Mouse (Mus musculus) bone marrow, adult 2 months (tissue): ENCODE measurements around the gene Wdfy4. TPM values are rescaled to one million over a fixed set of nuclear protein-coding genes. Genes with fewer than 3 reads are reported as not detected.
A peak's percentile ranks its signal among the peaks of the same experiment; 100 is the strongest.

Source experiments
- H3K27ac ChIP-seq: fragments of 200-500 bp; 2 replicates; pipeline ENCODE4 v1.5.1; 2012; ENCODE audit warnings: low read depth, mild to moderate bottlenecking, control low read depth, inconsistent platforms, low read length; ENCODE audit not compliant: control insufficient read depth, poor library complexity, insufficient read depth
- H3K4me1 ChIP-seq: fragments of 200-500 bp; 2 replicates; pipeline ENCODE4 v1.6.1; 2011; ENCODE audit warnings: low read length; ENCODE audit not compliant: control insufficient read depth, insufficient read depth
- H3K4me3 ChIP-seq: fragments of 200-500 bp; replicated peaks from 2 replicates; pipeline ENCODE3; 2011; ENCODE audit warnings: mild to moderate bottlenecking, low read depth, low read length, control low read depth; ENCODE audit not compliant: control insufficient read depth
- CTCF ChIP-seq: fragments of 200-500 bp; IDR thresholded peaks from 2 replicates; pipeline ENCODE4 v1.5.1; 2011; ENCODE audit warnings: low read length, control low read depth; ENCODE audit not compliant: control insufficient read depth, insufficient read depth
- POLR2A ChIP-seq: fragments of 200-500 bp; IDR thresholded peaks from 2 replicates; pipeline ENCODE4 v1.6.1; 2011; ENCODE audit warnings: low read depth, mild to moderate bottlenecking, control low read depth, low read length, borderline replicate concordance; ENCODE audit not compliant: control insufficient read depth
- WGBS: fragments of 180-500 bp; shearing (Covaris S2); methylation state at CpG from one replicate; pipeline ENCODE4 v1.1.7; 2018; 5-methylcytosine and 5-hydroxymethylcytosine counted together
- polyA plus RNA-seq: library from polyadenylated mRNA; stranded (reverse); fragments of >200 nt; gene quantifications from 2 replicates; pipeline ENCODE4 v1.2.4, GENCODE M21; 2011; ENCODE audit warnings: low replicate concordance; ENCODE audit not compliant: missing spikeins, insufficient read depth, insufficient read length

Wdfy4 gene
- polyA plus RNA-seq, 1 experiment = 36.8 TPM

DNA sequence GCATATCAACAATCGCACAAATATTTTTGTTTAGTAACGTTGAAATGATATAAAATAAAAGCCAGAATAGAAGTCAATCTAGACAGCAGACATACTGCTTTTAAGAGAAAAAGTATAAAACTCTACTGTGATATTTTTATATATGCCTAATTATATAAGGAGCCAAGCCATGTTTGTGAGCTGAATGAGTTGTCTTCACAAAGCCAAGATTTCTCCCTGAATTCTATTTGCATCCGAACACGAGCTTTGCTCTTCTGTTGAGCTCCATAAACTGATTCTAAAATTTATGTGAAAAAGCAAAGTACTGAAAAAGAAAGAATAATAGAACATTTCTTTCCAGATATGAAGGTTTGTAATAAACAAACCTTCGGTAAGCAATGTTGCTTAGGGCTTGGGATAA is 5.2 kb downstream of the Wdfy4 start:
- peaks cover 7% of the 10 kb centered on the region for H3K4me1 ChIP-seq
- TF ChIP-seq CTCF = no peak
- no peak for TF ChIP-seq POLR2A
- H3K4me3 ChIP-seq = no peak overlapping the region
- WGBS = 87% methylated on average over 5 of the region's 5 CpGs
- no peak overlapping the region for H3K27ac ChIP-seq

DNA sequence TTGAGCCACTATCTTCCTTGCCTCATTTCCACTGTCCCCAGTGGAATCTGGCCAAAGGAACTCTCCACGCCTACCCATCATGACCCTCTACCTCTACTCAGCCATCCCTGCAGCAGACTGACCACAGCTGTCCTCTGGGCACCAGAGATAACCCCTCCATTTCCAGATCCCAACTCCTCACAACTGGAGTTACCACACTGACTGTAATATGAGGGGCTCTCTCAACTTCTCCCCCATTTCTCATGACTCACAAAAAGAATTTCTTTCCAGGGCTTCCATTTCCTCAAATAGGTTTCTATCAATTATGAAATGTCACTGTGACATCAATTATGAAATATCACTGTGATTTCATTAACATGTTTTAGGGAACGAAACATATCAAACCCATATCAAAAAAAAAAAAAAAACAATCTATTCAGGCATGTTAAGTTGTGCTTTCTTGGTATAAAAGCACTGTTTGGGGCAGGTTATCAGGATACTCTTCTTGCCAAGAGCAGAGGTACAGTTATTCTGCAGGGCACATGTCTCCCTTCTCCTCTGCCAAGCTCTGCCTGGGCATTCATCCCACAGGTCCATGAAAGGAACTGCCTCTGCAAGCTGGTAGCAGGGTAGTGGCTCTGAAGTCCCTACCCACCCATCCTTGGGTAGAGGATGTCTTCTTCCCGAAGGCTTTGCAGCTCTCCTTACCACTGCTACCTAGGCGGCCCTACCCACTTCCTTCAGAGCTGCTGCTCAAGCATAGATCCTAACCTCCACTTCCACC is 10.1 kb downstream of the Wdfy4 start:
- H3K4me3 ChIP-seq = no peak overlapping the region
- H3K27ac ChIP-seq = no peak overlapping the region
- TF ChIP-seq POLR2A = no peak
- TF ChIP-seq CTCF = no peak
- 31% methylated on average over 4 of the region's 4 CpGs for WGBS
- peaks cover 12% of the 10 kb centered on the region for H3K4me1 ChIP-seq

DNA sequence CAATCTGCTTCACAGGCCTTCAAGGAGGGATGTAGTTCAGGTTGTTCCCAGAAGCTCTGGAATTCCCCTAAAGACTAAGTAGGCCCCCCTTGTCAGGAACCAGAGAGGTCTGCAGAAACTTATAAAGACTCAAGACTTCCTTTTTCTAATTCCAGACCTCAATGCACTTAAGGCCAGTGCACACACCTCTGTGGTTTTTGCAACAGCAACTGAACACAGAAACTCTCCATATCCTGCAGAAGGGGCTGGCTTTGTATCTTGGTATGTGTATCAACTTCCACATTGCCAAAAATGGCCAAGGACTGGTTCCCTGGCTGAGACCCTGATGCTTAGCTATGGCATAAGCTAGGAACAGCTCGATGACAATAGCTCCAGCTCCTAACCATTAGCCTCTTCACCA is 13.4 kb downstream of the Wdfy4 start:
- 7% methylated on average over 1 of the region's 1 CpGs for WGBS
- Histone ChIP-seq H3K4me3 (no peak overlapping the region), H3K27ac (no peak overlapping the region), H3K4me1 (peaks cover 12% of the 10 kb centered on the region)
- TF ChIP-seq CTCF = no peak
- TF ChIP-seq POLR2A = no peak

DNA sequence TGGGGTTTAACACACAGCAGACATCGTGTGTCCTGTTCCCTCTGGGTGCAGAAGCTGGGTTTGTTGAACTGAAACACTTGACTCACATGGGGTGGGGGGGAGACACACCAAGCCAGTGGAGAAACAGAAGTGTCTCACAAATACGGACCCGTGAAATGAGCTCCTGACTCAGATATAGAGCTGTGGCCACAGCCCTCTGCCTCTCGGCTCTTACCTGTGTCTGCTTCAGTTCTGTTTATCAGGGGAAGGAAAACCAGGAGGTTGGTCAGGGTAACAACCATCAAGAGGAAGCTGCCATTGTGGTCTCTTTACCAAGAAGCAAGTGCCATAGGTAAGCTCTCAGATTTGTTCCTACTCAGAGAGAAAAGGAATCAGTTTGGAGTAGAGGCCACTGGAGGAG is 16.6 kb downstream of the Wdfy4 start:
- TF ChIP-seq POLR2A (no peak), CTCF (no peak)
- 32% methylated on average over 4 of the region's 4 CpGs for WGBS
- Histone ChIP-seq H3K4me1 (peaks cover 5% of the 10 kb centered on the region; the same call in 1 of the 2 replicates), H3K4me3 (no peak overlapping the region), H3K27ac (no peak overlapping the region)

DNA sequence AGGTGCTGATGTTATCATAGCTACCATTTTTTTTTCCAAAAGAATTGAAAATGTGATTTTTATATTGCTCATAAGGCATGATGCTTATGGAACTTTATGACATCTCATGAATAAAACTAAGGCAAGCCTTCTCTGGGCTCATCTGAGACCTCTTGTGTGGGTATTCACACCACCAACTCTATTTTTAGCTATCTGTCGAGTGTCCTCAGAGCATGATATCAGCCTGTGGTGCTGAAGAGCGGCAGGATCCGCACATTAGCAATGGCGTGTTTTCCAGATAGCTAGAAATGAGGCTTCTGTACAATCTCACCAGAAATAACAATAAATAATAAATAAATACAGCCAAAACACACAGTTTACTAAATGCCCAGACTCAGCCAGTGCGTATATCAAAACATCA is 23.1 kb downstream of the Wdfy4 start:
- no peak overlapping the region for H3K4me3 ChIP-seq
- WGBS = 73% methylated on average over 5 of the region's 5 CpGs
- no peak overlapping the region for H3K27ac ChIP-seq
- TF ChIP-seq POLR2A (no peak), CTCF (no peak)
- H3K4me1 ChIP-seq = no peaks in the 10 kb centered on the region; the same call in 1 of the 2 replicates

DNA sequence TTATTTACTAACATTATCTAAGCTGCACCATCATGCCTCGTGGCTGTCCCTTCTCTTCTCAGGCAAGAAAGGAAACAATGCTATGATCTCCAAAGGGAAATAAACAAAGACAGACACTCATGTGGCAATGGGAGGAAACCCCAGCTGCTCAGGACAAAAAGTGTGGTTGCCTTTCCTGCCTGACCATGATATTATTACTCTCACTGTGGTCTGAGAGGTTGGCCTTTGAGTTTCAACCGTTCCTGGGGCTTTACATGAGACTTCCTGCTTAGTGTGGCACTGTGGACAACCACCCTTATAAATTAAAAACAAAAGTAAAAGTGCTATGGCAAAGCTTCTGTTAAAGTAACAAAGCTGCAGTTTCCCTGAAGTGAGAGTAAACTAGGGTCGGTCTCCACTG is 27.0 kb downstream of the Wdfy4 start:
- no peak overlapping the region for H3K27ac ChIP-seq
- TF ChIP-seq CTCF (no peak), POLR2A (no peak)
- no peak overlapping the region for H3K4me3 ChIP-seq
- WGBS = 2% methylated on average over 3 of the region's 3 CpGs
- H3K4me1 ChIP-seq = no peaks in the 10 kb centered on the region; the same call in 1 of the 2 replicates

DNA sequence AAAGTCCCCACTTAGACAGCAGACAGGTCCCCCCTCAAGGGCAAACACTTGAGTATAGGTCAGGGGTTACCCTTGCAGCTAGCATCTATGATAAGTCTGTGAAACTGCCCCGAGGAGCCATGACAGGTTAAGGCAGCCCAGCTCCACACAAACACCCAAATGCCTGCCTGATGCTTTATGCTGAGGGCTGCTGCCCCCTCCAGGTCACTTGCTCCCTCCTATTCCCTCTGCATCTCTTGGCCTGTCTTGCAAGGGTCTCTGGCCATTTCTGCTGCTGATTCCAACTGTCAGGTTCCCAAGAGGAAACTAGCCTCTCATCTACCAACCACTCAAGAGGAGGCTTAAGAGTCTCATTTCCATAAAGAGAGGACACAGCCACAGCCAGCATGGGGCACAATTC is 32.4 kb downstream of the Wdfy4 start:
- Histone ChIP-seq H3K27ac (no peak overlapping the region), H3K4me1 (no peaks in the 10 kb centered on the region), H3K4me3 (no peak overlapping the region)
- TF ChIP-seq POLR2A = no peak
- no peak for TF ChIP-seq CTCF
- WGBS = 76% methylated on average over 1 of the region's 1 CpGs

DNA sequence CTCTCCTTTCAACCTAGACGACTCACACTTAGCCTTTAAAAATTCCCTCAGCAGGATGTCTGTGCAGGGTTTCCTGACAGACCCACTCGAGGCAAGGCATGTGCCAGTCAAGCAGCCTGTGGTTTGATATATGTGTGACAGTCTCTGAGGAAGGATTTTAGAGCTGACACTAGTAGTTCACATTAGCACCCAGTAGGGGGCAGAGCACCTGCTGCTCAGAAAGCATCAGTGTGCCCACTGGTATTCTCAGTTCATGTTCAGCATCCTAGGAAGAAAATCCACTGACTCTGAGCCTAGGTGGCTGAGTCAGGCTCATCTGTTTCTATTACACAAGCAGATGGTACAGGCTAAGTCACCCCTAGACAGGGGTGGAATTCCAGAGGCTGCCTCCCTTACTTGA is 39.0 kb downstream of the Wdfy4 start:
- Histone ChIP-seq H3K4me1 (no peaks in the 10 kb centered on the region), H3K27ac (no peak overlapping the region), H3K4me3 (no peak overlapping the region)
- WGBS = 5% methylated on average over 2 of the region's 2 CpGs
- no peak for TF ChIP-seq POLR2A
- TF ChIP-seq CTCF = peak; percentile 70

DNA sequence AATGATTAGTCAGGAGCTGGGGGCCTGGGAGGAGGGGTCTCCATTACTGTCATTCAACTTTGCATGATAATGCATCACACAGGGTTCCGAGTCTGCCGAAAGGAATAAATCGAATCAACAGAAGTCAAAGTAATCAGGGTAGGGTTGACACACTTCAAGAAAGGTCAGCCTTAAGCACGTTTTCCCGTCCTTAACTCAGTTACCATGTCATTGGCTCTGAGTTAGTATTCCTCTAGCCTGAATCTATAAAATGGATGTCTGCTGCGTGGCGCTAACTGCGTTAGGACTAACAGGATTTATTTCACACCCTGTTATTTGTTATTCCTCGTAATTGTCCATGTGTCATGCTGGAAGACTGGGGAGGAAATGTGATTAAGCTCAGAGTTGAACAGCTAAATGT is 48.5 kb downstream of the Wdfy4 start:
- TF ChIP-seq POLR2A (no peak), CTCF (no peak)
- H3K27ac ChIP-seq = no peak overlapping the region
- H3K4me1 ChIP-seq = no peaks in the 10 kb centered on the region
- WGBS = 89% methylated on average over 9 of the region's 9 CpGs
- no peak overlapping the region for H3K4me3 ChIP-seq
